Mouse (Mus musculus) limb, embryonic 14.5 days (tissue): ENCODE results near the gene Arhgap6. TPM values are rescaled to one million over a fixed set of nuclear protein-coding genes. Genes with fewer than 3 reads are reported as not detected.
A peak's percentile ranks its signal among the peaks of the same experiment; 100 is the strongest.
"Not testable (repeated sequence)": the region's sequence is repeated elsewhere in the genome, so short reads cannot be mapped to it uniquely, and the experiment has no call there.

Experiments
- ATAC-seq: fragments of 200-750 bp; cut with Nextera tagmentation; 2 replicates; pipeline ENCODE4 v1.8.0; 2017; ENCODE audit warnings: low read depth, moderate number of reproducible peaks, moderate TSS enrichment; ENCODE audit not compliant: low FRiP score
- DNase-seq: peaks from one replicate; pipeline ENCODE4 v3.0.0-alpha.2; 2015; ENCODE audit warnings: low spot score
- H3K27ac ChIP-seq: fragments of 300-500 bp; sonication (generic); replicated peaks from 2 replicates; pipeline ENCODE4 v1.5.1; 2014; ENCODE audit warnings: low read depth, mild to moderate bottlenecking, low read length, moderate library complexity, mixed read lengths
- H3K27me3 ChIP-seq: fragments of 300-500 bp; sonication (generic); 2 replicates; pipeline ENCODE4 v1.6.1; 2014; ENCODE audit warnings: low read length, mixed read lengths; ENCODE audit not compliant: control insufficient read depth, insufficient read depth
- H3K36me3 ChIP-seq: fragments of 300-500 bp; sonication (generic); 2 replicates; pipeline ENCODE4 v1.6.1; 2014; ENCODE audit warnings: mild to moderate bottlenecking, low read length, moderate library complexity, mixed read lengths; ENCODE audit not compliant: control insufficient read depth, insufficient read depth
- H3K4me1 ChIP-seq: fragments of 300-500 bp; sonication (generic); 2 replicates; pipeline ENCODE4 v1.6.1; 2014; ENCODE audit warnings: antibody characterized with exemption, low read length, mixed read lengths; ENCODE audit not compliant: control insufficient read depth, insufficient read depth
- H3K4me2 ChIP-seq: fragments of 300-500 bp; sonication (generic); replicated peaks from 2 replicates; pipeline ENCODE4 v1.6.1; 2014; ENCODE audit warnings: low read depth, mild to moderate bottlenecking, low read length, moderate library complexity; ENCODE audit not compliant: severe bottlenecking
- H3K4me3 ChIP-seq: fragments of 300-500 bp; sonication (generic); replicated peaks from 2 replicates; pipeline ENCODE4 v1.5.1; 2014; ENCODE audit warnings: low read length
- H3K9ac ChIP-seq: fragments of 300-500 bp; sonication (generic); 2 replicates; pipeline ENCODE4 v1.6.1; 2014; ENCODE audit warnings: mild to moderate bottlenecking, low read depth, low read length, moderate library complexity; ENCODE audit not compliant: severe bottlenecking
- H3K9me3 ChIP-seq: fragments of 300-500 bp; sonication (generic); 2 replicates; pipeline ENCODE4 v1.6.1; 2016; ENCODE audit warnings: low read length; ENCODE audit not compliant: control insufficient read depth
- POLR2A ChIP-seq: fragments of 200-500 bp; IDR thresholded peaks from 2 replicates; pipeline ENCODE4 v1.8.0; 2012; ENCODE audit warnings: inconsistent platforms, mild to moderate bottlenecking, moderate library complexity, borderline replicate concordance; ENCODE audit not compliant: insufficient read depth, insufficient read length; ENCODE audit errors: extremely low read depth
- WGBS: fragments of 180-500 bp; shearing (Covaris S2); extraction: QIAGEN DNeasy Blood & Tissue Kit; methylation state at CpG from one replicate; pipeline ENCODE4 v1.1.7; 2014; 5-methylcytosine and 5-hydroxymethylcytosine counted together
- polyA plus RNA-seq, 2 experiments: library from polyadenylated mRNA; depleted of rRNA in 1 of 2; stranded (reverse) in 1 of 2; unstranded in 1 of 2; fragments of >200 nt; fragmentation: Nextera tagmentation in 1 of 2; extraction: Ambion mirVana in 1 of 2; gene quantifications; 2 replicates each; pipeline versions ENCODE4 v1.2.1 to v1.2.3; 2012 to 2014

The Arhgap6 gene
- polyA plus RNA-seq, 2 experiments, result 2.7 to 4.1 TPM

GRCm38 (mm10) chrX:169302271-169303045 lies 507.6 kb downstream of the Arhgap6 start:
- TF ChIP-seq POLR2A, result no peak
- H3K27ac ChIP-seq, result no peak overlapping the region
- ATAC-seq (no peak), DNase-seq (no peak)
- WGBS, result 63% methylated on average over 25 of the region's 26 CpGs
- H3K9ac ChIP-seq, result no peak overlapping the region
- no peak overlapping the region for H3K4me2 ChIP-seq
- H3K36me3 ChIP-seq, result no peaks in the 10 kb centered on the region
- H3K9me3 ChIP-seq, result no peaks in the 10 kb centered on the region
- H3K27me3 ChIP-seq, result no peaks in the 10 kb centered on the region
- H3K4me3 ChIP-seq, result no peak overlapping the region
- H3K4me1 ChIP-seq, result no peaks in the 10 kb centered on the region

GRCm38 (mm10) chrX:169303945-169304344 lies 509.0 kb downstream of the Arhgap6 start:
- Histone ChIP-seq H3K9me3 (no peaks in the 10 kb centered on the region), H3K4me1 (no peaks in the 10 kb centered on the region), H3K27ac (no peak overlapping the region), H3K9ac (no peak overlapping the region), H3K27me3 (no peaks in the 10 kb centered on the region), H3K36me3 (no peaks in the 10 kb centered on the region), H3K4me2 (no peak overlapping the region), H3K4me3 (no peak overlapping the region)
- TF ChIP-seq POLR2A, result no peak
- ATAC-seq (no peak), DNase-seq (peak; percentile 49)
- WGBS, result 41% methylated on average over 3 of the region's 3 CpGs

- Histone ChIP-seq H3K36me3 (0 out of 2 replicates have a peak, but pooled peaks cover 4% of the 10 kb centered on the region), H3K9ac (no peak overlapping the region), H3K27me3 (no peaks in the 10 kb centered on the region), H3K27ac (no peak overlapping the region), H3K9me3 (no peaks in the 10 kb centered on the region), H3K4me1 (no peaks in the 10 kb centered on the region), H3K4me2 (no peak overlapping the region), H3K4me3 (no peak overlapping the region)
- 81% methylated on average over 3 of the region's 3 CpGs for WGBS
- ATAC-seq, result no peak
- TF ChIP-seq POLR2A, result no peak
- no peak for DNase-seq
Measured at GRCm38 (mm10) chrX:169308559-169308958, 513.7 kb downstream of the Arhgap6 start.

- H3K4me2 ChIP-seq, result peak overlapping the region; percentile 51
- peaks cover 2% of the 10 kb centered on the region; the same call in 1 of the 2 replicates for H3K4me1 ChIP-seq
- WGBS, result 52% methylated on average over 12 of the region's 12 CpGs
- peak overlapping the region; percentile 56 for H3K4me3 ChIP-seq
- H3K27me3 ChIP-seq, result no peaks in the 10 kb centered on the region
- H3K9me3 ChIP-seq, result no peaks in the 10 kb centered on the region
- peaks cover 7% of the 10 kb centered on the region; the same call in 1 of the 2 replicates for H3K36me3 ChIP-seq
- peak overlapping the region; percentile 77 for H3K9ac ChIP-seq
- DNase-seq (no peak), ATAC-seq (no peak)
- H3K27ac ChIP-seq, result no peak overlapping the region
- no peak for TF ChIP-seq POLR2A
Measured at GRCm38 (mm10) chrX:169319066-169319760, 524.3 kb downstream of the Arhgap6 start.

- TF ChIP-seq POLR2A, result 0 out of 2 replicates have a peak, but pooled peaks have one; percentile 9
- H3K27ac ChIP-seq, result peak within 1 kb of the TSS; percentile 72
- WGBS, result 26% methylated on average over 65 of the region's 97 CpGs
Measured at GRCm38 (mm10) chrX:169319945-169320667, 525.2 kb downstream of the Arhgap6 start, which contains the start of gene Hccs. Hccs (minus strand) TSS chrX:169320372.

GRCm38 (mm10) chrX:169320668-169321005 lies 525.7 kb downstream of the Arhgap6 start:
- H3K27me3 ChIP-seq, DNase-seq, H3K9me3 ChIP-seq, H3K27ac ChIP-seq, H3K9ac ChIP-seq, H3K4me1 ChIP-seq, H3K36me3 ChIP-seq: not testable (repeated sequence)
- peak overlapping the region; percentile 56 for H3K4me3 ChIP-seq
- peak overlapping the region; percentile 30 for H3K4me2 ChIP-seq
- 31% methylated on average over 15 of the region's 15 CpGs for WGBS
- peak; percentile 16 for ATAC-seq

More at GRCm38 (mm10) chrX:169319945-169320667, 525.2 kb downstream of the Arhgap6 start, which contains the start of gene Hccs:
- ATAC-seq (peak; percentile 99), DNase-seq (peak; percentile 90)
- H3K4me1 ChIP-seq, result peaks cover 2% of the 10 kb centered on the region; the same call in 1 of the 2 replicates
- no peaks in the 10 kb centered on the region for H3K27me3 ChIP-seq
- H3K9me3 ChIP-seq, result no peaks in the 10 kb centered on the region
- H3K4me3 ChIP-seq, result peak within 1 kb of the TSS; percentile 56
- H3K36me3 ChIP-seq, result peaks cover 6% of the 10 kb centered on the region; the same call in 1 of the 2 replicates
- H3K4me2 ChIP-seq, result peak within 1 kb of the TSS; percentile 51
- peak within 1 kb of the TSS; percentile 77 for H3K9ac ChIP-seq
